Comparison of ENCODE assay signal across 12 mouse cellular contexts in genomic region chr10:58351670-58352069, GRCm38 (mm10). TPM values are rescaled to one million over a fixed set of nuclear protein-coding genes. Genes with fewer than 3 reads are reported as not detected.
DNase-seq lines count a peak whose midpoint lies in the region; ATAC-seq and TF ChIP-seq lines count a peak whose summit lies in the region.
"Had no signal": no experiment of that assay in that cellular context is flagged by ENCODE, and none has a peak within 500 bp of the region (broad histone marks: within the 10 kb centered on the region; RNA-seq: fewer than 3 reads in every experiment).

No protein-coding gene starts in this region.

- TF ChIP-seq POLR2A in thymus, adult 2 months (IDR thresholded peaks at IDR 0.05; ENCODE audit: control insufficient read depth, extremely low read depth, insufficient read depth, low read length, poor library complexity): no peak
- no peak for TF ChIP-seq POLR2A in bone marrow, adult 2 months (IDR thresholded peaks at IDR 0.05; ENCODE audit: borderline replicate concordance, control insufficient read depth, low read depth, low read length)
- no peak for TF ChIP-seq POLR2A in small intestine, adult 2 months (IDR thresholded peaks at IDR 0.05; ENCODE audit: low read depth, low read length)

- DNase-seq in thymus, adult 2 months: no peak
- DNase-seq in thymus, postnatal 25 days: no peak
- no peak for DNase-seq in T-cell, adult 2 months (ENCODE audit: low spot score)
- DNase-seq in layer of hippocampus, postnatal 36 days: no peak
- DNase-seq: gastrocnemius, postnatal 25 days; thymus, postnatal 4 days had no signal

- no peak overlapping the region for H3K4me3 ChIP-seq in thymus, adult 2 months (ENCODE audit: control insufficient read depth, insufficient read depth, low read length)
- peak overlapping the region; percentile 81 for H3K4me3 ChIP-seq in bone marrow, adult 2 months (replicated peaks; ENCODE audit: control insufficient read depth, low read depth, low read length)
- H3K4me3 ChIP-seq in liver, embryonic 12.5 days: no peak overlapping the region
- H3K4me3 ChIP-seq in small intestine, adult 2 months (ENCODE audit: low read depth, low read length): peak overlapping the region; percentile 44; the same call in 1 of the 2 replicates
- no peak overlapping the region for H3K4me3 ChIP-seq in hindbrain, embryonic 13.5 days
- H3K4me3 ChIP-seq: hindbrain, embryonic 12.5 days had no signal

- TF ChIP-seq CTCF in thymus, adult 2 months (IDR thresholded peaks at IDR 0.05; ENCODE audit: borderline replicate concordance, control insufficient read depth, extremely low read depth, insufficient read depth, low read length, poor library complexity): no peak
- TF ChIP-seq CTCF in bone marrow, adult 2 months (IDR thresholded peaks at IDR 0.05; ENCODE audit: control insufficient read depth, insufficient read depth, low read length): no peak
- TF ChIP-seq CTCF in small intestine, adult 2 months (IDR thresholded peaks at IDR 0.05; ENCODE audit: extremely low read depth, insufficient read length, insufficient replicate concordance, low read depth, low read length): no peak

- no peak overlapping the region for H3K9ac ChIP-seq in liver, embryonic 12.5 days
- no peak overlapping the region for H3K9ac ChIP-seq in hindbrain, embryonic 13.5 days
- H3K9ac ChIP-seq: hindbrain, embryonic 12.5 days had no signal

- H3K27me3 ChIP-seq in thymus, adult 2 months (ENCODE audit: control insufficient read depth, insufficient read depth, low read length): no peaks in the 10 kb centered on the region
- no peaks in the 10 kb centered on the region for H3K27me3 ChIP-seq in liver, embryonic 12.5 days (replicated peaks)
- no peaks in the 10 kb centered on the region for H3K27me3 ChIP-seq in small intestine, adult 2 months (ENCODE audit: control insufficient read depth, insufficient read depth, low read length)
- H3K27me3 ChIP-seq in hindbrain, embryonic 13.5 days: no peaks in the 10 kb centered on the region
- H3K27me3 ChIP-seq: hindbrain, embryonic 12.5 days had no signal

- no peaks in the 10 kb centered on the region for H3K36me3 ChIP-seq in thymus, adult 2 months (ENCODE audit: control insufficient read depth, insufficient read depth, low read length)
- no peaks in the 10 kb centered on the region; the same call in 1 of the 2 replicates for H3K36me3 ChIP-seq in liver, embryonic 12.5 days
- no peaks in the 10 kb centered on the region; the same call in 1 of the 2 replicates for H3K36me3 ChIP-seq in small intestine, adult 2 months (ENCODE audit: control insufficient read depth, insufficient read depth, low read length)
- peaks cover 2% of the 10 kb centered on the region; the same call in 1 of the 2 replicates for H3K36me3 ChIP-seq in hindbrain, embryonic 13.5 days
- H3K36me3 ChIP-seq: hindbrain, embryonic 12.5 days had no signal

- H3K4me1 ChIP-seq in thymus, adult 2 months (replicated peaks; ENCODE audit: control insufficient read depth, insufficient read depth, low read length): peaks cover 32% of the 10 kb centered on the region
- peaks cover 5% of the 10 kb centered on the region for H3K4me1 ChIP-seq in bone marrow, adult 2 months (ENCODE audit: control insufficient read depth, insufficient read depth, low read length)
- H3K4me1 ChIP-seq in liver, embryonic 12.5 days: peaks cover 58% of the 10 kb centered on the region
- peaks cover 10% of the 10 kb centered on the region for H3K4me1 ChIP-seq in small intestine, adult 2 months (ENCODE audit: control insufficient read depth, insufficient read depth, insufficient read length, low read length)
- H3K4me1 ChIP-seq in hindbrain, embryonic 13.5 days (replicated peaks): no peaks in the 10 kb centered on the region
- H3K4me1 ChIP-seq: hindbrain, embryonic 12.5 days had no signal

- no peak for ATAC-seq in liver, embryonic 12.5 days
- ATAC-seq in hindbrain, embryonic 13.5 days (ENCODE audit: low FRiP score): no peak

- H3K4me2 ChIP-seq in liver, embryonic 12.5 days: no peak overlapping the region
- no peak overlapping the region for H3K4me2 ChIP-seq in hindbrain, embryonic 13.5 days
- H3K4me2 ChIP-seq: hindbrain, embryonic 12.5 days; midbrain, embryonic 11.5 days had no signal

- peak overlapping the region; percentile 99 for H3K27ac ChIP-seq in thymus, adult 2 months (ENCODE audit: control insufficient read depth, insufficient read depth, low read length)
- peak overlapping the region; percentile 89 for H3K27ac ChIP-seq in bone marrow, adult 2 months (ENCODE audit: control insufficient read depth, insufficient read depth, low read depth, low read length, poor library complexity)
- H3K27ac ChIP-seq in liver, embryonic 12.5 days: 0 out of 2 replicates have a peak overlapping the region, but pooled peaks have one; percentile 21
- H3K27ac ChIP-seq in small intestine, adult 2 months (ENCODE audit: insufficient read depth, low read depth, low read length): peak overlapping the region; percentile 77
- no peak overlapping the region for H3K27ac ChIP-seq in hindbrain, embryonic 13.5 days
- H3K27ac ChIP-seq: hindbrain, embryonic 12.5 days had no signal

- 25% methylated on average over 2 of the region's 2 CpGs for WGBS in thymus, adult 2 months
- 3% methylated on average over 2 of the region's 2 CpGs for WGBS in bone marrow, adult 2 months
- WGBS in liver, embryonic 12.5 days (ENCODE audit: insufficient replicate concordance): 41% methylated on average over 2 of the region's 2 CpGs
- 17% methylated on average over 2 of the region's 2 CpGs for WGBS in small intestine, adult 2 months
- 97% methylated on average over 2 of the region's 2 CpGs for WGBS in hindbrain, embryonic 13.5 days

- H3K9me3 ChIP-seq in liver, embryonic 12.5 days (replicated peaks): no peaks in the 10 kb centered on the region
- H3K9me3 ChIP-seq in hindbrain, embryonic 13.5 days: no peaks in the 10 kb centered on the region
- H3K9me3 ChIP-seq: hindbrain, embryonic 12.5 days had no signal

RNA-seq across cellular contexts. Expression of gene Lims1, which starts 28.4 kb away (rescaled TPM):
- 30.1 and 38.8 TPM in 2 replicates for polyA plus RNA-seq in thymus, adult 2 months (2012; rRNA removed)
- 31.6 and 44.1 TPM in 2 replicates for polyA plus RNA-seq in bone marrow, adult 2 months (2011; ENCODE audit: insufficient read depth, insufficient read length, low replicate concordance, missing spikeins)
- 112 and 121 TPM in 2 replicates for polyA plus RNA-seq in liver, embryonic 12.5 days (2016; fragmentation: Nextera tagmentation; extraction: Ambion mirVana)
- 3.5 and 4.5 TPM in 2 replicates for polyA plus RNA-seq in small intestine, adult 2 months (2012; rRNA removed)
- total RNA-seq in layer of hippocampus, postnatal 36 days (2021): 10 to 100 TPM; 23.3 to 24.4 TPM
- 66.0 and 69.2 TPM in 2 replicates for polyA plus RNA-seq in hindbrain, embryonic 13.5 days (2015; fragmentation: Nextera tagmentation; extraction: Ambion mirVana)

Comparison
In these comparisons a context has a peak if more than half of its experiments do, and no peak if none do; other contexts are left out.
1. H3K4me3 ChIP-seq: peak in bone marrow, adult 2 months (single experiment) and small intestine, adult 2 months (single experiment); none in thymus, adult 2 months (single experiment), liver, embryonic 12.5 days (single experiment) and hindbrain, embryonic 13.5 days (single experiment).